Mouse (Mus musculus) kidney, adult 2 months (tissue): ENCODE data around the gene Helz. TPM values are rescaled to one million over a fixed set of nuclear protein-coding genes. Genes with fewer than 3 reads are reported as not detected.

ENCODE experiments used
- DNase-seq: peaks from one replicate; pipeline ENCODE4 v3.0.0; 2021
- H3K27ac ChIP-seq: fragments of 200-500 bp; 2 replicates; pipeline ENCODE4 v1.5.1; 2012; ENCODE audit warnings: low read depth, low read length, control low read depth, inconsistent platforms; ENCODE audit not compliant: insufficient read depth
- H3K27me3 ChIP-seq: fragments of 200-500 bp; replicated peaks from 2 replicates; pipeline ENCODE4 v1.6.1; 2012; ENCODE audit warnings: mild to moderate bottlenecking, moderate library complexity, low read length, inconsistent platforms; ENCODE audit not compliant: control insufficient read depth, insufficient read depth
- H3K36me3 ChIP-seq: fragments of 200-500 bp; 2 replicates; pipeline ENCODE4 v1.6.1; 2012; ENCODE audit warnings: mild to moderate bottlenecking, moderate library complexity, low read length, inconsistent platforms; ENCODE audit not compliant: control insufficient read depth, insufficient read depth
- H3K4me1 ChIP-seq: fragments of 200-500 bp; 2 replicates; pipeline ENCODE4 v1.6.1; 2011; ENCODE audit warnings: low read length; ENCODE audit not compliant: control insufficient read depth, insufficient read depth
- H3K4me3 ChIP-seq: fragments of 200-500 bp; 2 replicates; pipeline ENCODE4 v1.5.1; 2011; ENCODE audit warnings: mild to moderate bottlenecking, low read depth, low read length, control low read depth; ENCODE audit not compliant: insufficient read depth
- CTCF ChIP-seq: fragments of 200-500 bp; conservative IDR thresholded peaks from 2 replicates; pipeline ENCODE4 v1.5.1; 2011; ENCODE audit warnings: low read depth, mild to moderate bottlenecking, control low read depth, low read length, moderate library complexity, mixed read lengths; ENCODE audit not compliant: insufficient read depth, insufficient read length
- POLR2A ChIP-seq: fragments of 200-500 bp; IDR thresholded peaks from one replicate; pipeline ENCODE4 v1.6.1; 2011; ENCODE audit warnings: low read depth, low read length, control low read depth
- WGBS: fragments of 180-500 bp; shearing (Covaris S2); methylation state at CpG from one replicate; pipeline ENCODE4 v1.1.7; 2018; 5-methylcytosine and 5-hydroxymethylcytosine counted together
- polyA plus RNA-seq: library from polyadenylated mRNA; depleted of rRNA; stranded (reverse); fragments of >200 nt; gene quantifications from 2 replicates; pipeline ENCODE4 v1.2.3, GENCODE M21; 2012

Helz gene
- polyA plus RNA-seq, 1 experiment, result 18.8 TPM

GRCm38 (mm10) chr11:107625746-107626145 lies 78.0 kb downstream of the Helz start:
- Histone ChIP-seq H3K4me3 (no peak overlapping the region), H3K27ac (no peak overlapping the region), H3K4me1 (no peaks in the 10 kb centered on the region), H3K36me3 (peaks cover 6% of the 10 kb centered on the region), H3K27me3 (no peaks in the 10 kb centered on the region)
- no peak for TF ChIP-seq POLR2A
- no peak for TF ChIP-seq CTCF
- WGBS, result 87% methylated on average over 11 of the region's 11 CpGs
- no peak for DNase-seq

GRCm38 (mm10) chr11:107629504-107629903 lies 81.8 kb downstream of the Helz start:
- no peak overlapping the region for H3K27ac ChIP-seq
- TF ChIP-seq POLR2A (no peak), CTCF (peak; percentile 68)
- DNase-seq, result peak; percentile 55
- H3K27me3 ChIP-seq, result no peaks in the 10 kb centered on the region
- 30% methylated on average over 4 of the region's 4 CpGs for whole genome bisulfite sequencing
- H3K4me3 ChIP-seq, result no peak overlapping the region
- peaks cover 6% of the 10 kb centered on the region for H3K36me3 ChIP-seq
- no peaks in the 10 kb centered on the region for H3K4me1 ChIP-seq

GRCm38 (mm10) chr11:107629951-107630350 lies 82.2 kb downstream of the Helz start:
- DNase-seq, result no peak
- peaks cover 8% of the 10 kb centered on the region for H3K36me3 ChIP-seq
- TF ChIP-seq POLR2A (no peak), CTCF (no peak)
- no peak overlapping the region for H3K27ac ChIP-seq
- 94% methylated on average over 8 of the region's 8 CpGs for WGBS
- H3K4me1 ChIP-seq, result no peaks in the 10 kb centered on the region
- H3K4me3 ChIP-seq, result no peak overlapping the region
- no peaks in the 10 kb centered on the region for H3K27me3 ChIP-seq

- no peak for DNase-seq
- TF ChIP-seq POLR2A, result no peak
- TF ChIP-seq CTCF, result no peak
- Histone ChIP-seq H3K27me3 (no peaks in the 10 kb centered on the region), H3K4me1 (no peaks in the 10 kb centered on the region), H3K4me3 (no peak overlapping the region), H3K27ac (no peak overlapping the region), H3K36me3 (peaks cover 7% of the 10 kb centered on the region)
- WGBS, result 92% methylated on average over 7 of the region's 7 CpGs
Measured at GRCm38 (mm10) chr11:107631124-107631523, 83.4 kb downstream of the Helz start.

- H3K27ac ChIP-seq, result no peak overlapping the region
- no peak overlapping the region for H3K4me3 ChIP-seq
- WGBS, result 74% methylated on average over 5 of the region's 5 CpGs
- DNase-seq, result no peak
- TF ChIP-seq POLR2A (no peak), CTCF (no peak)
- H3K4me1 ChIP-seq, result no peaks in the 10 kb centered on the region
- H3K36me3 ChIP-seq, result peaks cover 5% of the 10 kb centered on the region
- H3K27me3 ChIP-seq, result no peaks in the 10 kb centered on the region
Measured at GRCm38 (mm10) chr11:107633563-107634146, 85.9 kb downstream of the Helz start.

GRCm38 (mm10) chr11:107638137-107638536 lies 90.4 kb downstream of the Helz start:
- TF ChIP-seq POLR2A (no peak), CTCF (no peak)
- no peak overlapping the region for H3K27ac ChIP-seq
- H3K36me3 ChIP-seq, result peaks cover 5% of the 10 kb centered on the region
- no peak overlapping the region for H3K4me3 ChIP-seq
- DNase-seq, result no peak
- no peaks in the 10 kb centered on the region for H3K4me1 ChIP-seq
- 78% methylated on average over 5 of the region's 5 CpGs for WGBS
- no peaks in the 10 kb centered on the region for H3K27me3 ChIP-seq

GRCm38 (mm10) chr11:107639657-107640056 lies 91.9 kb downstream of the Helz start:
- Histone ChIP-seq H3K4me1 (no peaks in the 10 kb centered on the region), H3K4me3 (no peak overlapping the region), H3K27me3 (no peaks in the 10 kb centered on the region), H3K36me3 (peaks cover 5% of the 10 kb centered on the region), H3K27ac (no peak overlapping the region)
- TF ChIP-seq POLR2A, result no peak
- no peak for TF ChIP-seq CTCF
- WGBS, result 95% methylated on average over 2 of the region's 2 CpGs
- DNase-seq, result no peak
